Mouse (Mus musculus) CH12.LX (cell line): ENCODE measurements at regions not wholly inside any gene's neighbourhood (a gene's known extent, or its start where the extent isn't known, plus 50 kb on each side); places are given as distances from the start of the nearest gene placed in this dataset.

Source experiments
- DNase-seq: peaks from one replicate; pipeline ENCODE4 v3.0.0-alpha.2; 2013; ENCODE audit errors: extremely low read depth
- H3K27ac ChIP-seq: 2 replicates; pipeline ENCODE4 v1.5.1; 2012; ENCODE audit warnings: low read depth, mild to moderate bottlenecking, control low read depth, moderate library complexity; ENCODE audit not compliant: insufficient read depth
- H3K27me3 ChIP-seq: replicated peaks from 2 replicates; pipeline ENCODE3; 2012; ENCODE audit warnings: inconsistent platforms
- H3K36me3 ChIP-seq, 2 experiments: replicated peaks in 1 of 2; 2 replicates each; pipeline versions ENCODE3 to v1.6.1; 2012; ENCODE audit warnings: inconsistent platforms in 1 of 2, low read length in 1 of 2, mild to moderate bottlenecking in 1 of 2, mixed read lengths in 1 of 2, moderate library complexity in 1 of 2; ENCODE audit not compliant: control insufficient read depth in 1 of 2, insufficient read depth in 1 of 2
- H3K4me1 ChIP-seq, 2 experiments: 2 replicates each; pipeline ENCODE4 v1.6.1; 2012; ENCODE audit warnings: inconsistent platforms in 1 of 2, moderate library complexity in 1 of 2; ENCODE audit not compliant: insufficient read depth in 2 of 2, control insufficient read depth in 1 of 2
- H3K4me2 ChIP-seq: 2 replicates; pipeline ENCODE4 v1.6.1; 2012; ENCODE audit warnings: low read depth, mild to moderate bottlenecking, control low read depth; ENCODE audit not compliant: poor library complexity, insufficient read depth, severe bottlenecking
- H3K4me3 ChIP-seq, 3 experiments: fragments of 150-350 bp in 1 of 3; sonication (generic) in 1 of 3; replicated peaks in 1 of 3; 2 replicates each; pipeline versions ENCODE3 to v1.5.1; 2011 to 2012; ENCODE audit warnings: low read depth in 2 of 3, low read length in 2 of 3, mild to moderate bottlenecking in 2 of 3, moderate library complexity in 2 of 3, control low read depth in 1 of 3, improper control_type of control experiment in 1 of 3, inconsistent platforms in 1 of 3, mixed read lengths in 1 of 3; ENCODE audit not compliant: poor library complexity in 1 of 3
- H3K79me2 ChIP-seq: replicated peaks from 2 replicates; pipeline ENCODE4 v1.6.1; 2012; ENCODE audit warnings: mild to moderate bottlenecking, moderate library complexity; ENCODE audit not compliant: control insufficient read depth, poor library complexity, insufficient read depth, severe bottlenecking; ENCODE audit errors: extremely low read depth
- H3K9ac ChIP-seq: 2 replicates; pipeline ENCODE4 v1.6.1; 2012; ENCODE audit warnings: low read depth, mild to moderate bottlenecking, control low read depth, moderate library complexity; ENCODE audit not compliant: insufficient read depth
- H3K9me3 ChIP-seq: replicated peaks from 2 replicates; pipeline ENCODE3; 2012; ENCODE audit warnings: low read length, inconsistent platforms, mixed read lengths
- CHD1 ChIP-seq: IDR thresholded peaks from 2 replicates; pipeline ENCODE4 v1.6.1; 2012; ENCODE audit warnings: low read depth, low read length, improper control_type of control experiment, inconsistent platforms
- E2F4 ChIP-seq: IDR thresholded peaks from 2 replicates; pipeline ENCODE4 v1.6.1; 2011; ENCODE audit warnings: low read depth, low read length, improper control_type of control experiment; ENCODE audit not compliant: insufficient replicate concordance
- ELF1 ChIP-seq: IDR thresholded peaks from 2 replicates; pipeline ENCODE4 v1.6.1; 2014; ENCODE audit warnings: low read depth, mild to moderate bottlenecking, inconsistent platforms, low read length, improper control_type of control experiment
- HCFC1 ChIP-seq: IDR thresholded peaks from 2 replicates; pipeline ENCODE4 v1.6.1; 2012; ENCODE audit warnings: low read depth, mild to moderate bottlenecking, inconsistent platforms, low read length, improper control_type of control experiment
- JUND ChIP-seq: conservative IDR thresholded peaks from 2 replicates; pipeline ENCODE4 v1.6.1; 2011; ENCODE audit warnings: low read depth, low read length, improper control_type of control experiment
- KAT2A ChIP-seq: IDR thresholded peaks from 2 replicates; pipeline ENCODE4 v1.6.1; 2012; ENCODE audit warnings: low read length, improper control_type of control experiment, inconsistent platforms; ENCODE audit not compliant: insufficient replicate concordance
- MAX ChIP-seq: IDR thresholded peaks from 2 replicates; pipeline ENCODE4 v1.6.1; 2011; ENCODE audit warnings: low read length, improper control_type of control experiment
- MEF2A ChIP-seq: IDR thresholded peaks from 2 replicates; pipeline ENCODE4 v1.6.1; 2014; ENCODE audit warnings: low read depth, mild to moderate bottlenecking, inconsistent platforms, low read length, improper control_type of control experiment, borderline replicate concordance
- MYC ChIP-seq: IDR thresholded peaks from 2 replicates; pipeline ENCODE4 v1.6.1; 2011; ENCODE audit warnings: low read depth, mild to moderate bottlenecking, improper control_type of control experiment, low read length
- NELFE ChIP-seq: IDR thresholded peaks from 2 replicates; pipeline ENCODE4 v1.6.1; 2011; ENCODE audit warnings: low read depth, low read length, improper control_type of control experiment
- POLR2A ChIP-seq: IDR thresholded peaks from 2 replicates; pipeline ENCODE4 v1.6.1; 2011; ENCODE audit warnings: low read depth, mild to moderate bottlenecking, improper control_type of control experiment, low read length
- RAD21 ChIP-seq: IDR thresholded peaks from 2 replicates; pipeline ENCODE4 v1.6.1; 2011; ENCODE audit warnings: low read depth, mild to moderate bottlenecking, low read length, improper control_type of control experiment, moderate library complexity
- TBP ChIP-seq: conservative IDR thresholded peaks from 2 replicates; pipeline ENCODE4 v1.6.1; 2011; ENCODE audit warnings: low read depth, low read length, improper control_type of control experiment
- UBTF ChIP-seq: IDR thresholded peaks from 2 replicates; pipeline ENCODE4 v1.6.1; 2012; ENCODE audit warnings: low read depth, mild to moderate bottlenecking, inconsistent platforms, low read length, improper control_type of control experiment, moderate library complexity
- ZC3H11A ChIP-seq: IDR thresholded peaks from 2 replicates; pipeline ENCODE4 v1.6.1; 2012; ENCODE audit warnings: low read depth, mild to moderate bottlenecking, inconsistent platforms, low read length, improper control_type of control experiment
- ZKSCAN1 ChIP-seq: IDR thresholded peaks from 2 replicates; pipeline ENCODE4 v1.6.1; 2012; ENCODE audit warnings: low read depth, inconsistent platforms, low read length, improper control_type of control experiment, borderline replicate concordance
- ZMIZ1 ChIP-seq: IDR thresholded peaks from 2 replicates; pipeline ENCODE4 v1.6.1; 2012; ENCODE audit warnings: low read depth, mild to moderate bottlenecking, inconsistent platforms, low read length, improper control_type of control experiment
- ZNF384 ChIP-seq: IDR thresholded peaks from 2 replicates; pipeline ENCODE4 v1.6.1; 2012; ENCODE audit warnings: low read depth, low read length, improper control_type of control experiment, inconsistent platforms
- dilution Hi-C: fragments of 300-500 bp; cut with MboI; formaldehyde crosslinking; loops from 2 replicates; pipeline ENCODE4 v1.14.3; 2020; ENCODE audit warnings: low sequenced_read_pairs; ENCODE audit not compliant: extremely low pct_unique_long_range_greater_than_20kb, extremely low pct_ligation_motif_present
- in situ Hi-C: fragments of 300-500 bp; cut with MboI; formaldehyde crosslinking; loops from 3 replicates; pipeline ENCODE4 v1.14.3; 2019; ENCODE audit warnings: low sequenced_read_pairs, low pct_ligation_motif_present, low pct_unique_long_range_greater_than_20kb, mixed read lengths

- no peaks in the 10 kb centered on the region for H3K27me3 ChIP-seq
- H3K36me3 ChIP-seq = no peaks in the 10 kb centered on the region
- peaks cover under 1% of the 10 kb centered on the region for H3K9me3 ChIP-seq
- no peak for TF ChIP-seq ZMIZ1
- no peak for TF ChIP-seq RAD21
- no peak for TF ChIP-seq ZKSCAN1
- no peak for TF ChIP-seq E2F4
- no peak overlapping the region for H3K4me2 ChIP-seq
- H3K79me2 ChIP-seq = no peaks in the 10 kb centered on the region
- dilution Hi-C loops (no loop called here), in situ Hi-C loops (no loop called here)
- H3K27ac ChIP-seq = no peak overlapping the region
- H3K4me3 ChIP-seq = no peak overlapping the region
- peaks cover 0 to 18% of the 10 kb centered on the region in 2 experiments; a peak in 2 of 4 replicates for H3K4me1 ChIP-seq
- no peak for DNase-seq
- no peak overlapping the region for H3K9ac ChIP-seq
Measured at GRCm38 (mm10) chr13:43935284-43935683, 150.7 kb downstream of the Cd83 start.

DNA sequence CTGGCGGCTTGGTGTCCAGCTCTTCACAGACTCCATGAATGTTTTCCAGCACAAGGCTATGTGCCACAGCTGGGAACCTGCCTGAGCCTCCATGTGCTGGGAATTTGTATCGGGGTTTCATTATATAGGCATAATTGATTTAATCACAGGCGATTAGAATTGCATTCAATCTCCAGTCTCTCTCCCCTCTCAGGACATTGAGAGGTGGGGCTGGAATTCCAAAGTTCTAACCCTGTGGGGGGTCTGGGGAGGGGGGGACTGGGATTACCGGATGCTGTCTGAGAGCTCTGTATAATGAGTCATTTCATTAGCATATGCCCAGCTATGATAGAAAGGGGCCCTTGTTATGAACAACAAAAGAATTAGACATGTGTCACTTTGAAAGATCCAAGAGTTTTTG is 151.9 kb downstream of the Cd83 start:
- Histone ChIP-seq H3K4me1 (peaks cover 0 to 16% of the 10 kb centered on the region in 2 experiments; a peak in 2 of 4 replicates), H3K27me3 (no peaks in the 10 kb centered on the region), H3K9me3 (peaks cover 2% of the 10 kb centered on the region), H3K79me2 (no peaks in the 10 kb centered on the region), H3K4me2 (no peak overlapping the region), H3K9ac (no peak overlapping the region), H3K27ac (no peak overlapping the region), H3K4me3 (no peak overlapping the region), H3K36me3 (no peaks in the 10 kb centered on the region)
- in situ Hi-C loops = no loop called here
- TF ChIP-seq MYC (no peak), MEF2A (no peak), JUND (no peak), E2F4 (no peak), POLR2A (no peak), TBP (no peak), ZC3H11A (no peak), MAX (no peak), CHD1 (no peak), ZMIZ1 (no peak), UBTF (no peak), NELFE (no peak), RAD21 (no peak), ZKSCAN1 (no peak)
- DNase-seq = no peak
- dilution Hi-C loops = no loop called here

DNA sequence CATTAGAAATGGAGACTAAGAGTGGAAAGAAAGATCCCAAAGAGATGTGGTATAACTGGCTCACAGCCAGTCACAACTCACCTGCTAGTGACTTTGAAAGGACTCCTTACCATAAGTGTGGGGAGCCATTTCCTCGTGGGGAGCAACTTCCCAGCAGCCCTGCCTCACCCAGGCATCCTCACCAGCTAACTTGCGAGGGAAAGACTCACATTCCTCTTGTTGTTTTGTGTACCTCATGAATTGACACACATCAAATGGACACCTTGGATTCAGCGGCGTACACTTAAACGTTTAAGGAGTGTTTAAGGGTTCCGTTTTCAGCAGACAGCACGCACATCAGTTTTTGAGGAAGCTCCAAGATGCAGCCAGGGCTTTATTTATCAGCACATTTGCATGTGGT is 154.0 kb downstream of the Cd83 start:
- Histone ChIP-seq H3K4me2 (no peak overlapping the region), H3K79me2 (no peaks in the 10 kb centered on the region), H3K4me3 (no peak overlapping the region), H3K36me3 (no peaks in the 10 kb centered on the region), H3K9me3 (peaks cover 2% of the 10 kb centered on the region), H3K27ac (no peak overlapping the region)
- in situ Hi-C loops = no loop called here
- DNase-seq = no peak
- dilution Hi-C loops = no loop called here
- TF ChIP-seq MYC (no peak), MEF2A (no peak), ELF1 (no peak), KAT2A (no peak), HCFC1 (no peak), ZMIZ1 (no peak), MAX (no peak), ZNF384 (no peak)
- TF ChIP-seq, all 38 proteins: peak for 0
- Histone ChIP-seq H3K4me1 (peaks cover 0 to 15% of the 10 kb centered on the region in 2 experiments; a peak in 2 of 4 replicates), H3K9ac (no peak overlapping the region), H3K27me3 (no peaks in the 10 kb centered on the region)
